Mouse (Mus musculus) lung, adult 2 months (tissue): ENCODE results near the gene Cdkn2aipnl.

ENCODE experiments used
- CTCF ChIP-seq: fragments of 200-500 bp; IDR thresholded peaks from 2 replicates; pipeline ENCODE4 v1.5.1; 2011; ENCODE audit warnings: mild to moderate bottlenecking, low read length, control low read depth; ENCODE audit not compliant: insufficient read depth
- POLR2A ChIP-seq: fragments of 200-500 bp; IDR thresholded peaks from 2 replicates; pipeline ENCODE4 v1.6.1; 2011; ENCODE audit warnings: low read depth, mild to moderate bottlenecking, control low read depth, low read length, borderline replicate concordance; ENCODE audit errors: extremely low read depth

- TF ChIP-seq CTCF = no peak
- TF ChIP-seq POLR2A = no peak
These were observed 48.9 kb upstream of the Cdkn2aipnl start for GRCm38 (mm10) chr11:51918576-51918975.
